Comparison of ENCODE assay signal across 16 mouse cellular contexts in genomic region chr8:106706194-106706593, GRCm38 (mm10). TPM values are rescaled to one million over a fixed set of nuclear protein-coding genes. Genes with fewer than 3 reads are reported as not detected.
DNase-seq lines count a peak whose midpoint lies in the region; ATAC-seq and TF ChIP-seq lines count a peak whose summit lies in the region.
"Had no signal": no experiment of that assay in that cellular context is flagged by ENCODE, and none has a peak within 500 bp of the region (broad histone marks: within the 10 kb centered on the region; RNA-seq: fewer than 3 reads in every experiment).

No protein-coding gene starts in this region.

- no peak for TF ChIP-seq CTCF in heart, adult 2 months (IDR thresholded peaks at IDR 0.05)

- no peak for TF ChIP-seq POLR2A in heart, adult 2 months (IDR thresholded peaks at IDR 0.05; ENCODE audit: insufficient read depth, low read depth, low read length)

- TF ChIP-seq EP300 in heart, adult 2 months (IDR thresholded peaks at IDR 0.05; ENCODE audit: insufficient read depth, low read depth, low read length) = no peak

- ATAC-seq in activated CD4-positive, CD25-positive, alpha-beta regulatory T cell, adult 4 months = no peak
- ATAC-seq: forebrain, embryonic 16.5 days; liver, postnatal 0 days; Patski had no signal

- H3K36me3 ChIP-seq in heart, adult 2 months (ENCODE audit: control insufficient read depth, insufficient read depth, low read length) = peaks cover 5% of the 10 kb centered on the region; the same call in 1 of the 2 replicates
- H3K36me3 ChIP-seq in heart, embryonic 10.5 days = peaks cover 19% of the 10 kb centered on the region
- H3K36me3 ChIP-seq: midbrain, embryonic 12.5 days; neural tube, embryonic 12.5 days had no signal

- no peak for DNase-seq in heart, adult 2 months
- DNase-seq in heart, embryonic 10.5 days (ENCODE audit: low spot score) = no peak
- DNase-seq in kidney, adult 9 months = peak; percentile 36
- no peak for DNase-seq in kidney, adult 18-20 months
- DNase-seq in kidney, postnatal 14 days = peak; percentile 49
- DNase-seq in right cerebral cortex, postnatal 14 days = no peak
- DNase-seq: cerebellum, adult 8-10 months; gastrocnemius, postnatal 10 days; liver, postnatal 0 days; thymus, postnatal 36 days had no signal

- no peaks in the 10 kb centered on the region for H3K9me3 ChIP-seq in heart, embryonic 10.5 days
- H3K9me3 ChIP-seq: midbrain, embryonic 12.5 days; neural tube, embryonic 12.5 days had no signal

- intact Hi-C loops in heart, adult 2 months (cut with DNase I) = no loop called here

- peak overlapping the region; percentile 88 for H3K27ac ChIP-seq in heart, adult 2 months
- H3K27ac ChIP-seq in heart, embryonic 10.5 days = no peak overlapping the region
- H3K27ac ChIP-seq in brown adipose tissue, adult 24 weeks (replicated peaks; ENCODE audit: low read depth, low read length) = peak overlapping the region; percentile 79
- H3K27ac ChIP-seq: midbrain, embryonic 12.5 days; neural tube, embryonic 12.5 days had no signal

- no peaks in the 10 kb centered on the region for H3K79me2 ChIP-seq in heart, adult 2 months (replicated peaks; ENCODE audit: control insufficient read depth, insufficient read depth, low read length)

- H3K4me1 ChIP-seq in heart, adult 2 months (ENCODE audit: control insufficient read depth, insufficient read depth, low read length) = peaks cover 12% of the 10 kb centered on the region
- H3K4me1 ChIP-seq in heart, embryonic 10.5 days = peaks cover 3% of the 10 kb centered on the region; the same call in 1 of the 2 replicates
- H3K4me1 ChIP-seq in brown adipose tissue, adult 24 weeks (ENCODE audit: control insufficient read depth, insufficient read depth, insufficient read length, low read length) = peaks cover 9% of the 10 kb centered on the region; the same call in 1 of the 2 replicates
- H3K4me1 ChIP-seq: midbrain, embryonic 12.5 days; neural tube, embryonic 12.5 days had no signal

- H3K4me3 ChIP-seq in heart, adult 2 months = no peak overlapping the region
- no peak overlapping the region for H3K4me3 ChIP-seq in heart, embryonic 10.5 days
- no peak overlapping the region for H3K4me3 ChIP-seq in brown adipose tissue, adult 24 weeks (ENCODE audit: insufficient read depth, low read depth, low read length)
- H3K4me3 ChIP-seq: midbrain, embryonic 12.5 days; neural tube, embryonic 12.5 days had no signal

- H3K9ac ChIP-seq in heart, adult 2 months (ENCODE audit: low read depth, low read length) = no peak overlapping the region
- H3K9ac ChIP-seq: liver, postnatal 0 days; midbrain, embryonic 12.5 days; neural tube, embryonic 12.5 days had no signal

- WGBS in heart, adult 2 months = 54% methylated on average over 6 of the region's 6 CpGs
- 88% methylated on average over 6 of the region's 6 CpGs for WGBS in heart, embryonic 10.5 days

- H3K27me3 ChIP-seq in heart, adult 2 months (ENCODE audit: control insufficient read depth, insufficient read depth, low read length) = no peaks in the 10 kb centered on the region
- no peaks in the 10 kb centered on the region for H3K27me3 ChIP-seq in heart, embryonic 10.5 days (ENCODE audit: insufficient read depth, poor library complexity, severe bottlenecking)
- H3K27me3 ChIP-seq: midbrain, embryonic 12.5 days; neural tube, embryonic 12.5 days; Patski had no signal

RNA-seq across cellular contexts. Expression of gene Tango6, which starts 23.3 kb away (rescaled TPM):
- 10 to 100 TPM; 10.2 to 10.5 TPM for total RNA-seq in heart, adult 2 months (2021)
- polyA plus RNA-seq in heart, adult 2 months (2012; rRNA removed) = 5.2 and 7.7 TPM in 2 replicates
- polyA plus RNA-seq in heart, embryonic 10.5 days (2016; fragmentation: Nextera tagmentation; extraction: Ambion mirVana) = 10.5 and 10.9 TPM in 2 replicates
- 1.9 and 2.5 TPM in 2 replicates for polyA plus RNA-seq in brown adipose tissue, adult 24 weeks (2012; ENCODE audit: insufficient read depth, insufficient read length, missing spikeins)
- 1 to 10 TPM; 5.7 to 6.3 TPM for polyA plus RNA-seq in activated CD4-positive, CD25-positive, alpha-beta regulatory T cell, adult 4 months (2017; shearing (Covaris generic))

Comparison
In these comparisons a context has a peak if more than half of its experiments do, and no peak if none do; other contexts are left out.
1. DNase-seq: peak in kidney, adult 9 months (single experiment) and kidney, postnatal 14 days (single experiment); none in heart, adult 2 months (0 of 2), heart, embryonic 10.5 days (single experiment), kidney, adult 18-20 months (single experiment) and right cerebral cortex, postnatal 14 days (single experiment).